Mouse (Mus musculus) forebrain, postnatal 0 days (tissue): Measurements from ENCODE around the gene Ovol3. TPM values are rescaled to one million over a fixed set of nuclear protein-coding genes. Genes with fewer than 3 reads are reported as not detected.

ENCODE experiments used
- ATAC-seq: fragments of 200-750 bp; cut with Nextera tagmentation; 2 replicates; pipeline ENCODE4 v1.8.0; 2017; ENCODE audit warnings: mild to moderate bottlenecking, moderate library complexity
- DNase-seq: peaks from one replicate; pipeline ENCODE4 v3.0.0-alpha.2; 2015
- H3K27ac ChIP-seq: fragments of 300-500 bp; sonication (generic); 2 replicates; pipeline ENCODE4 v1.5.1; 2014; ENCODE audit warnings: low read depth, mild to moderate bottlenecking, antibody characterized with exemption, low read length, moderate library complexity, mixed read lengths
- H3K27me3 ChIP-seq: fragments of 300-500 bp; sonication (generic); 2 replicates; pipeline ENCODE4 v1.6.1; 2014; ENCODE audit warnings: mild to moderate bottlenecking, low read length, mixed read lengths; ENCODE audit not compliant: insufficient read depth
- H3K36me3 ChIP-seq: fragments of 300-500 bp; sonication (generic); 2 replicates; pipeline ENCODE4 v1.6.1; 2014; ENCODE audit warnings: mild to moderate bottlenecking, moderate library complexity; ENCODE audit not compliant: insufficient read depth
- H3K4me1 ChIP-seq: fragments of 300-500 bp; sonication (generic); 2 replicates; pipeline ENCODE4 v1.6.1; 2014; ENCODE audit warnings: antibody characterized with exemption; ENCODE audit not compliant: insufficient read depth
- H3K4me2 ChIP-seq: fragments of 300-500 bp; sonication (generic); 2 replicates; pipeline ENCODE4 v1.6.1; 2014; ENCODE audit warnings: low read depth, mild to moderate bottlenecking, moderate library complexity
- H3K4me3 ChIP-seq: fragments of 300-500 bp; sonication (generic); 2 replicates; pipeline ENCODE4 v1.5.1; 2014; ENCODE audit warnings: low read depth, low read length, mixed read lengths
- H3K9ac ChIP-seq: fragments of 300-500 bp; sonication (generic); 2 replicates; pipeline ENCODE4 v1.6.1; 2014; ENCODE audit warnings: mild to moderate bottlenecking
- H3K9me3 ChIP-seq: fragments of 300-500 bp; sonication (generic); 2 replicates; pipeline ENCODE4 v1.6.1; 2016; ENCODE audit warnings: low read length
- CTCF ChIP-seq: sonication (generic); IDR thresholded peaks from 2 replicates; pipeline ENCODE4 v1.5.1; 2016; ENCODE audit warnings: antibody characterized with exemption, control low read depth, low read depth
- WGBS: fragments of 180-500 bp; shearing (Covaris S2); extraction: QIAGEN DNeasy Blood & Tissue Kit; methylation state at CpG from one replicate; pipeline ENCODE4 v1.1.7; 2014; 5-methylcytosine and 5-hydroxymethylcytosine counted together
- polyA plus RNA-seq: library from polyadenylated mRNA; unstranded; fragments of >200 nt; fragmentation: Nextera tagmentation; extraction: Ambion mirVana; gene quantifications from 2 replicates; pipeline ENCODE4 v1.2.1, GENCODE M21; 2015
- total RNA-seq: library from RNA; depleted of rRNA; stranded (reverse); fragments of >200 nt; gene quantifications from 2 replicates; pipeline ENCODE4 v1.2.3, GENCODE M21; 2014

The Ovol3 gene
- total and polyA plus RNA-seq, 2 experiments from 2014 or later: not detected

GRCm38 (mm10) chr7:30194101-30194831, 41.3 kb downstream of the Ovol3 start:
- Histone ChIP-seq H3K27me3 (no peaks in the 10 kb centered on the region), H3K9ac (peak overlapping the region; percentile 89), H3K4me2 (peak overlapping the region; percentile 52), H3K9me3 (no peaks in the 10 kb centered on the region), H3K36me3 (peaks cover 23% of the 10 kb centered on the region), H3K4me1 (peaks cover 10% of the 10 kb centered on the region), H3K27ac (peak overlapping the region; percentile 86), H3K4me3 (peak overlapping the region; percentile 84)
- no peak for TF ChIP-seq CTCF
- WGBS: under 1% methylated on average over 26 of the region's 26 CpGs
- DNase-seq: peak; percentile 75
- ATAC-seq: peak; percentile 17

- Histone ChIP-seq H3K27ac (peak overlapping the region; percentile 86), H3K9me3 (no peaks in the 10 kb centered on the region), H3K4me1 (peaks cover 10% of the 10 kb centered on the region), H3K36me3 (peaks cover 28% of the 10 kb centered on the region), H3K9ac (peak overlapping the region; percentile 89), H3K4me2 (peak overlapping the region; percentile 52), H3K27me3 (no peaks in the 10 kb centered on the region), H3K4me3 (peak overlapping the region; percentile 84)
- DNase-seq: peak; percentile 77
- ATAC-seq: peak; percentile 67
- no peak for TF ChIP-seq CTCF
- WGBS: under 1% methylated on average over 25 of the region's 26 CpGs
Observed at GRCm38 (mm10) chr7:30193581-30194100, 41.9 kb downstream of the Ovol3 start.

- no peaks in the 10 kb centered on the region for H3K27me3 ChIP-seq
- peaks cover 10% of the 10 kb centered on the region for H3K4me1 ChIP-seq
- no peaks in the 10 kb centered on the region for H3K9me3 ChIP-seq
- peak overlapping the region; percentile 52 for H3K4me2 ChIP-seq
- ATAC-seq (no peak), DNase-seq (no peak)
- peak overlapping the region; percentile 89 for H3K9ac ChIP-seq
- TF ChIP-seq CTCF: no peak
- peaks cover 34% of the 10 kb centered on the region for H3K36me3 ChIP-seq
- peak overlapping the region; percentile 84 for H3K4me3 ChIP-seq
- WGBS: 22% methylated on average over 9 of the region's 9 CpGs
- H3K27ac ChIP-seq: no peak overlapping the region
Observed at GRCm38 (mm10) chr7:30193013-30193412, 42.5 kb downstream of the Ovol3 start.

- no peaks in the 10 kb centered on the region for H3K9me3 ChIP-seq
- WGBS: 93% methylated on average over 12 of the region's 12 CpGs
- no peaks in the 10 kb centered on the region for H3K27me3 ChIP-seq
- H3K36me3 ChIP-seq: peaks cover 44% of the 10 kb centered on the region
- peaks cover 10% of the 10 kb centered on the region for H3K4me1 ChIP-seq
- TF ChIP-seq CTCF: no peak
- no peak overlapping the region for H3K4me2 ChIP-seq
- H3K4me3 ChIP-seq: no peak overlapping the region
- H3K27ac ChIP-seq: no peak overlapping the region
- H3K9ac ChIP-seq: no peak overlapping the region
- DNase-seq: no peak
- ATAC-seq: no peak
Observed at GRCm38 (mm10) chr7:30192088-30192487, 43.4 kb downstream of the Ovol3 start.

- H3K36me3 ChIP-seq: peaks cover 56% of the 10 kb centered on the region
- 90% methylated on average over 4 of the region's 4 CpGs for WGBS
Observed at GRCm38 (mm10) chr7:30189116-30189491, 46.4 kb downstream of the Ovol3 start.

GRCm38 (mm10) chr7:30188344-30189115, 47.0 kb downstream of the Ovol3 start:
- Histone ChIP-seq H3K4me2 (no peak overlapping the region), H3K27ac (no peak overlapping the region), H3K4me1 (peaks cover 5% of the 10 kb centered on the region; the same call in 1 of the 2 replicates), H3K9me3 (no peaks in the 10 kb centered on the region), H3K27me3 (no peaks in the 10 kb centered on the region), H3K4me3 (no peak overlapping the region), H3K9ac (no peak overlapping the region), H3K36me3 (peaks cover 56% of the 10 kb centered on the region)
- no peak for TF ChIP-seq CTCF
- no peak for DNase-seq
- 87% methylated on average over 12 of the region's 12 CpGs for WGBS
- no peak for ATAC-seq

More at GRCm38 (mm10) chr7:30189116-30189491, 46.4 kb downstream of the Ovol3 start:
- Histone ChIP-seq H3K27me3 (no peaks in the 10 kb centered on the region), H3K4me1 (peaks cover 5% of the 10 kb centered on the region; the same call in 1 of the 2 replicates), H3K4me2 (no peak overlapping the region), H3K9me3 (no peaks in the 10 kb centered on the region), H3K4me3 (no peak overlapping the region), H3K27ac (no peak overlapping the region), H3K9ac (no peak overlapping the region)
- TF ChIP-seq CTCF: no peak
- DNase-seq (no peak), ATAC-seq (no peak)
